Mouse (Mus musculus) left cerebral cortex, postnatal 25 days (tissue): Measurements from ENCODE around the gene Magi1. TPM values are rescaled to one million over a fixed set of nuclear protein-coding genes. Genes with fewer than 3 reads are reported as not detected.
A peak's percentile ranks its signal among the peaks of the same experiment; 100 is the strongest.

ENCODE experiments used
- DNase-seq, 2 experiments: peaks; one replicate each; pipeline ENCODE4 v3.0.0; 2022; ENCODE audit warnings: low spot score in 2 of 2, mixed read lengths in 1 of 2
- intact Hi-C: fragments of 180-260 bp; cut with DNase I; formaldehyde crosslinking; loops from one replicate; pipeline ENCODE4 v1.15.1; 2025
- total RNA-seq, 2 experiments: library from RNA; stranded (reverse); gene quantifications; 2 replicates each; pipeline ENCODE4 v1.2.3; 2021

Magi1 gene
- total RNA-seq, 2 experiments from 2014 or later: 86.5 to 88.3 TPM

- intact Hi-C loops: no loop called here
- no peak for DNase-seq
Measured at GRCm38 (mm10) chr6:94260831-94261230, 22.9 kb downstream of the Magi1 start.

GRCm38 (mm10) chr6:94259981-94260380 lies 23.7 kb downstream of the Magi1 start:
- intact Hi-C loops: no loop called here
- no peak for DNase-seq

- intact Hi-C loops: no loop called here
- no peak for DNase-seq
Measured at GRCm38 (mm10) chr6:94257831-94258173, 25.9 kb downstream of the Magi1 start.

- intact Hi-C loops: no loop called here
- DNase-seq: no peak
Measured at GRCm38 (mm10) chr6:94256982-94257830, 26.5 kb downstream of the Magi1 start.

- intact Hi-C loops: no loop called here
- DNase-seq: no peak
Measured at GRCm38 (mm10) chr6:94253943-94254342, 29.8 kb downstream of the Magi1 start.

GRCm38 (mm10) chr6:94251358-94251945 lies 32.3 kb downstream of the Magi1 start:
- intact Hi-C loops: no loop called here
- no peak for DNase-seq

GRCm38 (mm10) chr6:94249286-94249790 lies 34.4 kb downstream of the Magi1 start:
- intact Hi-C loops: no loop called here
- no peak for DNase-seq

GRCm38 (mm10) chr6:94241251-94241650 lies 42.5 kb downstream of the Magi1 start:
- intact Hi-C loops: no loop called here
- DNase-seq: peak in 1 of 2 experiments; percentile 83

- intact Hi-C loops: no loop called here
- DNase-seq: no peak
Measured at GRCm38 (mm10) chr6:94238643-94239042, 45.1 kb downstream of the Magi1 start.

- DNase-seq: no peak
- intact Hi-C loops: no loop called here
Measured at GRCm38 (mm10) chr6:94236899-94237298, 46.8 kb downstream of the Magi1 start.

GRCm38 (mm10) chr6:94232243-94232785 lies 51.4 kb downstream of the Magi1 start:
- intact Hi-C loops: no loop called here
- DNase-seq: no peak

GRCm38 (mm10) chr6:94231831-94232230 lies 51.9 kb downstream of the Magi1 start:
- DNase-seq: no peak
- intact Hi-C loops: no loop called here

GRCm38 (mm10) chr6:94231367-94231766 lies 52.4 kb downstream of the Magi1 start:
- intact Hi-C loops: no loop called here
- DNase-seq: no peak

- intact Hi-C loops: no loop called here
- no peak for DNase-seq
Measured at GRCm38 (mm10) chr6:94230918-94231317, 52.8 kb downstream of the Magi1 start.

- intact Hi-C loops: no loop called here
- no peak for DNase-seq
Measured at GRCm38 (mm10) chr6:94230129-94230528, 53.6 kb downstream of the Magi1 start.

GRCm38 (mm10) chr6:94226262-94226661 lies 57.5 kb downstream of the Magi1 start:
- peak; percentile 42 to 69 for DNase-seq
- intact Hi-C loops: loop anchor here (5.0 kb wide), 2 partner anchors 56 to 144 kb away; partner anchors contain the start of gene Magi1

GRCm38 (mm10) chr6:94225832-94226231 lies 57.9 kb downstream of the Magi1 start:
- DNase-seq: peak; percentile 52 to 88
- intact Hi-C loops: loop anchor here (5.0 kb wide), 2 partner anchors 56 to 144 kb away; partner anchors contain the start of gene Magi1

- DNase-seq: no peak
- intact Hi-C loops: loop anchor here (5.0 kb wide), 2 partner anchors 57 to 143 kb away; partner anchors contain the start of gene Magi1
Measured at GRCm38 (mm10) chr6:94225091-94225490, 58.6 kb downstream of the Magi1 start.

- intact Hi-C loops: no loop called here
Measured at GRCm38 (mm10) chr6:94222253-94222652, 61.5 kb downstream of the Magi1 start.

GRCm38 (mm10) chr6:94221750-94222149 lies 62.0 kb downstream of the Magi1 start:
- no peak for DNase-seq
- intact Hi-C loops: no loop called here

More at GRCm38 (mm10) chr6:94222253-94222652, 61.5 kb downstream of the Magi1 start:
- DNase-seq: no peak
